Mouse (Mus musculus): ENCODE measurements around the gene Gm9913. TPM values are rescaled to one million over a fixed set of nuclear protein-coding genes. Genes with fewer than 3 reads are reported as not detected.

The Gm9913 gene
- total RNA-seq, 2 experiments from 2014 or later, result 0.08 TPM; not detected in 1

DNA sequence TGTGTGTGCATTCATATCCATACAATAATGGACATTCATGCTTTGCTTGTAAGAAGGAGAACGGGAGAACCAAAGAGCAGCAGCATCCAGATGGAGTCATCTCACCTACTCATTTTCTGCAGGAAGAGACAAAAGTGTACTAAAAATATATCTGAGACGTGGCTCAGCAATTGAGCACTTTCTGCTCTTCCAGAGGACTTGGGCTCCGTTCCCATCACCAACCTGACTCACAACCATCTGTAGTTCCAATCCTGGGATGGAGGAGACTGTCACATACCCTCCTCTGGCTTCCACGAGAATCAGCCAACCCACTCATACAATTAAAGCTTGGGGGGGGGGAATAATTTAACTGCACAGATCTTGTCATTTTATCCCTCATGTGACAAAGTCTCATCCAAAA, 23.8 kb upstream of the Gm9913 start:
- no peak for DNase-seq
- intact Hi-C loops (cut with DNase I), result no loop called here
- Histone ChIP-seq H3K4me3 (no peak overlapping the region), H3K27ac (no peak overlapping the region)
- no peak for TF ChIP-seq CTCF (IDR thresholded peaks at IDR 0.05)

DNA sequence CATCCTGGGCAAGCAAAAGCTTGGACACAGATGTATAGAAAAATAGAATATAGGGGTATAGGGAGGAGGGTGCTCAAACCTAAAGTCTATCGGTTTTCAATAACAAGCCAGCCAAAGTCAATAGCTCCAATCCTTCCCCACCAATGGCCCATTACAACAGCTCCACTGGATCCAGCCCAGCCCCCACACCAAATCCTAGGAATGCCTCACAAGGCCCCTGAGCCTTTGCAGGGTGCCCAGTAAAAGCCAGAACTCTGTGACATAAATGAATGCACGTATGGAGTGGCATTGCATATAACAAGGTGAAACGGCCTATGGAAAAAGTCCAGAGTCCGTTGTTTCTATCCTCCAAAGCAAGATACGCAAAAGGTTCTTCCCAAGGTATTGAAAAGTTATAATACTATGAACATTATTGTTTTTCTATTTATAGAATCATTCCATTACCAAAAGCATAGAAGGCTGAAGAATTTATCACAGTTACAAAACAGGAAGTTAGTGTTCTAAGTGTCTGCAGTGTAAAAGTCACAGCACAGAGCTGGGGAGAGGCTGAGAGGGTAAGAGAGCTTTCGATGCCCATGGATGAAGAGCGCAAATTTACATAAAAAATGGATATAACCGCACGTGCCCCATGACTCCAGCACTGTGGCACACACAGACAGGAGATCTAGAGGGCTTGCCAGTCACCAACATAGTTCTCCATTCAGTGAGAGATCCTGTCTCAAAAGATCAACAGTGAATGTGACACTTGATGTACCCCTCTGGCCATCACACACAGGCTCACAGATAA, 23.2 kb upstream of the Gm9913 start:
- intact Hi-C loops (cut with DNase I), result no loop called here
- no peak for TF ChIP-seq CTCF (IDR thresholded peaks at IDR 0.05)
- Histone ChIP-seq H3K27ac (peak overlapping the region; percentile 6; the same call in 1 of the 2 replicates), H3K4me3 (no peak overlapping the region)
- no peak for DNase-seq

DNA sequence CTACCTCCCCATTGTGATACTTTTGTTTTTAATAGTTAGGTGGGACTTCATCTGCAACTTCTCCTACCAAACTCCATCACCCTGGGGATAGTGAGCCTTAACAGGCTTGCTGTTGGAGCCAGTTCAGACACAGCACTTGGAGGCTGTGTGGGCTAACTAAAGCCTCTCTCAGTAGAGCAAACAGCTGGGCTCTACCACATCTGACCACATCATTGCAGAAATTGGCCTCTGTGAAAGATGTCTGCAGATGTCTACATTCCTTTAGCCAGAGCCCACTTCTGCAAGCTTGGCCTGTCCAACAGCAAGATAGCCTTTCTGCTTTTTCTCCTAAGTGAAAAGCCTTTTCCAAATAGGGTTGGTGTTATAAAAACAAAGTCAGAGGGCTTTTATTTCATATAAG, 20.7 kb upstream of the Gm9913 start:
- peak overlapping the region; percentile 71 for H3K27ac ChIP-seq
- TF ChIP-seq CTCF (IDR thresholded peaks at IDR 0.05), result no peak
- H3K4me3 ChIP-seq, result no peak overlapping the region
- intact Hi-C loops (cut with DNase I), result no loop called here
- peak; percentile 48 for DNase-seq

DNA sequence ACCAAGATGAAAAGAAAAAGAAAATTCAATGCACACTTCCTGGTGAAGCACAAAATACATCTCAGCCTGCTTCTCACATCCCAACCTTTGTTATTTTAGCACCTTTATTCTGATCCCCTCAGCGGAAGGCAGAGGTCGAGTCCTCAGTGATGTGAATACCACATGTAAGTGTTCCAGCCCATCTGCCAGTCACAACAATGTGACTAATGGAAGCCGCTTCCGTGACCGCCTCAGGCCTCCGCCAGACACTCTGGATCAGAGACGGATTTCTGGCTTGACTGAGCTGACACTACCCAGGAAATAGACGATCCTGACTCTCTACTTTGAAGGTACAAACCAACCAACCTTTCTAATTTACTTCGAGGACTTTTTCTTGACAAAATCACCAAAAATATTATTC, 20.0 kb upstream of the Gm9913 start:
- no peak for TF ChIP-seq CTCF (IDR thresholded peaks at IDR 0.05)
- Histone ChIP-seq H3K27ac (peak overlapping the region; percentile 71), H3K4me3 (no peak overlapping the region)
- DNase-seq, result peak; percentile 43
- intact Hi-C loops (cut with DNase I), result no loop called here

DNA sequence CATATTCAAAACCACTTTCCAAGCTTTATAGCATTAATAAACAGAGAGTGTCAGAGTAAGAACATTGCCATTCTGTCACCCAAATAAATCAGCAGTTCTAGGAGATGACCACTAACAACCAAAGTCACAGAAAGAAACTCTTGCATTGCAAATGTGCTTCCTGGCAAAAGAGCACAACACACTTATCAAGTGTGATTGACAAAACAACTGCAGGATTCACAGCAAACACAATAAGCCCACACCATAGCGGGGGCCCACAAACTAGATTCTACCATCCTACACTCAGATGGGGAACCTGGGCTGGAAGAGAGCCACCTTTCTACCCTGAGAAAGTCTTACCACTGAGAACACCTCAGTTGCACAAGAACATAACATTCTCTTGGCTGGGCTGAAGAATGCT, 14.9 kb upstream of the Gm9913 start:
- DNase-seq, result no peak
- intact Hi-C loops (cut with DNase I), result loop anchor here (5.0 kb wide), 1 partner anchor 43 kb away; no protein-coding TSS in a partner anchor
- TF ChIP-seq CTCF (IDR thresholded peaks at IDR 0.05), result no peak
- Histone ChIP-seq H3K27ac (no peak overlapping the region), H3K4me3 (no peak overlapping the region)

DNA sequence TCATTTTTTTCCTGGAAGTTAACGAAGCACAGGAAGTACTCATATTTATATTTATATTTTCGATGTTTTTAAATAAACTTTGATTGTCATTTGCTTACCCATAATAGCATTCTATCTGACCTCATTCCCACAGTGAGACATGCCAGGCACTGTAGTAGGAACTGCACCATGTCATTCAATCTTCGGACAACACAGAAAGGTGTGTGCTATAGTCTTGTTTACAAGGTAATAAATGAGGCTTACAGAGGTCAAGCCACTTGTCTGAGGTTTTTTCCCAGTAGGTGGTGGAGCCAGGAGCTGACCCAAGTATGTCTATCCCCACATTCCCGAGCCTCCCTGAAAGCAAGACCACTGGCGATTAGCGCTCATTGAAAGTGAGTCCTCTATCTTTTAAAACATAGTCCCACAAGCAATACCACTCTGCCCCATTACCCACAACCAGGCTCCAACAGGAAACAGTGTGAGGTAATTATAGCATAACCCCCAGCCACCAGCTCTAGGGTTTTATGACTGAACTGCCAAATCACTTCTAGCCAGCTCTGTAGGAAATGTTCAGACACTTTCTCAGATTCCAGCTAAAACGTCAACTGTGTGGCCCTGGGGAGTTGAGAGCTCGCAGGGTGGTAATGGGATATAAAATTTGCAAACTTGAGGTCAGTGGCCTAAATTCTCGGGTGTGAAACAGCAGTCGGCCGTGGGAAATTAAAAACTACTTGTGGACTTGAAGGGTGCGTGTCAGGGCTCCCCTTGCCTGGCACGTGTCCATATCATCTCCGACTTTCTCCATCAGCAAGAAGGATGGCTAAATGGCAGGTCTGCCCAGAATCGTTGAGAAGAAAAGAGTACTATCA, 12.6 kb upstream of the Gm9913 start:
- Histone ChIP-seq H3K4me3 (no peak overlapping the region), H3K27ac (0 out of 2 replicates have a peak overlapping the region, but pooled peaks have one; percentile 31)
- intact Hi-C loops (cut with DNase I), result loop anchor here (5.0 kb wide), 1 partner anchor 45 kb away; no protein-coding TSS in a partner anchor

DNA sequence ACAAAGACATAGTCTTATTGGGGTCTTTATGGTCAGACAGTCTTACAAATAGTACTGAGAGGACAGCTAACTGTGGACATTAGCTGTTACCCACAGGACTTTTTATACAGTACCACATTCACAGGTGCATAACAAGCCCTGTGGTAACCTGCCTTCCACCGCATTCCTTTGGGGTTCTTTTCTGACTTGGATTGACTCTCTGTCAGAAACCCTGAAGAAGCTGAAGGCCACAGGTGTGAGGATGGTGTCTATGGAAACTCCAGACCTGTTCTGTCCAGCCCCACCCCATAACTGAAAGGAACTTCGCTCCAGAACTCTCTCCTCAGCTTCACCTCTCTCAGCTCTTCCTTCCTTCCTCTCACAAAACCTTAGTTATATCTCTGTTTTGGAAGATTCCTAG, 10.6 kb upstream of the Gm9913 start:
- no peak for TF ChIP-seq CTCF (IDR thresholded peaks at IDR 0.05)
- no peak for DNase-seq
- Histone ChIP-seq H3K27ac (no peak overlapping the region), H3K4me3 (no peak overlapping the region)
- intact Hi-C loops (cut with DNase I), result loop anchor here (5.0 kb wide), 1 partner anchor 47 kb away; no protein-coding TSS in a partner anchor

More for the DNA sequence above, 12.6 kb upstream of the Gm9913 start:
- TF ChIP-seq CTCF (IDR thresholded peaks at IDR 0.05), result no peak
- DNase-seq, result no peak

DNA sequence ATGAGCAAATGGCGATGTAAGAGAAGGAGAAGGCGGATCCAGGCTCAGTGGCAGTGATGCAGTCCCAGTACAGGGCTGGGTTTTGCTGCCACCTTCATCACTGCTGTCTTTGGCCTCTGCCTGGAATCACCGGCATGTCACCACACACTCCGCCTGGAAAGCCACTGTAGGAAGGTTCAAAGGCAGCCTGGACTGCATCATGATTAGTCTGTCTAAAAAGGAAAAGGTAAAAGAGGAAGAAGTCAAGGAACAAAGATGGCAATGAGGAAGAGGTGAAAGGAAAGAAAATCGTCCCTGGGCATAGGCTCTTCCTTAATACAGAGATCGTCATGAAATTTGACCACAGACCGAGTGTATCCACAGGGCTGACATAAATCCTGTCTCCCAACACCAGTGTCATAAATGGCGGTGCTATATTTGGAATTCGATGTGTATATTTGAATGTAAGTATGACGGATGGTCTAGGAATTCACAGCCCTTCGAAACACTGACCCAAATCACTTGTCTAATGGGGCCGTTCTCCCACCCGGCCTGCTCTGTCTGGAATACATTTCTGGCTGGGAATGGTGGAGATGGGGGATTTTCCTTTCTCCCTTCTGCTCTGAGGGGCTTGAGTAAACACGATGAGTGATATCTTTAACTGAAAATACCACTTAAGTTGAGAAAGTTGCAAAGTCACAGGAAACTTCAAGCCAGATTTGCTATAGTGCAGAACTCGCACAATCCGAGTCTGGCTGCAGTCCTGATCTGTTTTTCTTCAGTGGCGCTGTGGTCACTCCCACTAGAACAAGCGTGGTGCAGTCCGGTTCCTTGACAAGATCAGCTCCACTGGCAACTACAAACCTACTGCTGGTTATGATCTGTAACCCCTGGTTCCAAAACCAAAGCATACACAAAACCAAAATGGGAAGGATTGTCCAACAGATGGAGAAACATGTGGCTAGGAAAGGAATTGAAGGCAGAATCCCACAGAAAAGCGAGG, 9.8 kb upstream of the Gm9913 start:
- Histone ChIP-seq H3K27ac (no peak overlapping the region), H3K4me3 (no peak overlapping the region)
- intact Hi-C loops (cut with DNase I), result loop anchor here (5.0 kb wide), 1 partner anchor 48 kb away; no protein-coding TSS in a partner anchor

DNA sequence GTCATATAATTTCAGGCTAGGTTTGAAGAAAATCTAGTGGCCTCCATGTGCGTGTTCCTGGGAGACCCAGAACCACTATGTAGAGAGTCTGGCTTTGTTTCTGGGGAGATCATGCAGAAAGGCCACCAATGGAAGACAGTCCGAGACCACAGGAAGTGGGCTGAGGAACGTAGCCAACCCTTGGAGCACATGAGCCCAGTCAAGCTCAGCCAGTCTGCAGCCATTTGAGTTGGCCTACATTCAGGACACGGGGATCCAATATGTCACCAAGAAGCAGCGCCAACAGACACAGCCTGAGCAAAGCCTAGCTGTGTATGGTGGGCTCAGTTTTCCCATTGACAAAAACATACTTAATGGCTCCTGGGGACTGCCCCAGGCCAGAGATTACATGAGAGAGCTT, 8.2 kb upstream of the Gm9913 start:
- H3K27ac ChIP-seq, result no peak overlapping the region; the same call in 1 of the 2 replicates

More for the DNA sequence above, 9.8 kb upstream of the Gm9913 start:
- no peak for DNase-seq
- no peak for TF ChIP-seq CTCF (IDR thresholded peaks at IDR 0.05)

DNA sequence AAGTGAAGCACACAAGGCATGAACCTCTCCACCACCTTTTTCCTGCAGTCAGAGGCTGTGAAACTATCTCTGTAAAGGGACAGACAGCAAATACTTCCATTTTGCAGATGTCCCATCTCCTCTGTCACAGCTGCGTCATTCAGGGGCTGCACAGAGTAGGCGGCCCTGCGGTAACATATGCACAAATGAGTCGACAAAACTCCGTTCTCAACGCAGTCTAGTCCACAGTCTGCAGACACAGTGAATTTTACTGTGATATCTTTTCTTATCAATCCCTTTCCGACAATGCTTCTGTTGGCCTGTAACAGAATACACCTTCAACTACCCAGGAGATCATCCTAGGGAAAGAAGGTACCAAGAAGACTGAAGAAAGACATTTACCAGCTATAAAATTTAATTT, 6.7 kb upstream of the Gm9913 start:
- DNase-seq, result no peak
- Histone ChIP-seq H3K27ac (no peak overlapping the region), H3K4me3 (no peak overlapping the region)
- intact Hi-C loops (cut with DNase I), result no loop called here
- TF ChIP-seq CTCF (IDR thresholded peaks at IDR 0.05), result no peak

More for the DNA sequence above, 8.2 kb upstream of the Gm9913 start:
- no peak overlapping the region for H3K4me3 ChIP-seq
- intact Hi-C loops (cut with DNase I), result no loop called here
- DNase-seq, result no peak
- TF ChIP-seq CTCF (IDR thresholded peaks at IDR 0.05), result no peak

DNA sequence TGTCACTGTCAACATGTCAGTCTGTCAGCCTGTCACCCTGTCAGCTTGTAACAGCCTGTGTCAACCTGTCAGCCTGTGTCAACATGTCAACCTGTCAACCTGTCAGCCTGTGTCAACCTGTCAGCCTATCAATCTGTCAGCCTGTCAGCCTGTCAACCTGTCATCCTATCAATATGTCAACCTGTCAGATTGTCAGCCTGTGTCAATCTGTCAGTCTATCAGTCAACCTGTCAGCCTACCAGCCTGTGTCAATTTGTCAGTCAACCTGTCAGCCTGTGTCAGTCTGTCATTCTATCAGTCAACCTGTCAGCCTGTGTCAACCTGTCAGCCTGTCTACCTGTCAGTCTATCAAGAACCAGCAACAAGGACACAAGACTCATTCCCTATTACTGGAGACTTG, 3.4 kb upstream of the Gm9913 start:
- TF ChIP-seq CTCF (IDR thresholded peaks at IDR 0.05), result no peak
- intact Hi-C loops (cut with DNase I), result no loop called here

More for the DNA sequence above, 3.4 kb upstream of the Gm9913 start:
- peak overlapping the region; percentile 40 for H3K4me3 ChIP-seq
- 0 out of 2 replicates have a peak overlapping the region, but pooled peaks have one; percentile 5 for H3K27ac ChIP-seq
- no peak for DNase-seq

All from gastrocnemius, adult 2 months (tissue).